Comparison of ENCODE assay signal across 21 mouse cellular contexts in the genomic region with DNA sequence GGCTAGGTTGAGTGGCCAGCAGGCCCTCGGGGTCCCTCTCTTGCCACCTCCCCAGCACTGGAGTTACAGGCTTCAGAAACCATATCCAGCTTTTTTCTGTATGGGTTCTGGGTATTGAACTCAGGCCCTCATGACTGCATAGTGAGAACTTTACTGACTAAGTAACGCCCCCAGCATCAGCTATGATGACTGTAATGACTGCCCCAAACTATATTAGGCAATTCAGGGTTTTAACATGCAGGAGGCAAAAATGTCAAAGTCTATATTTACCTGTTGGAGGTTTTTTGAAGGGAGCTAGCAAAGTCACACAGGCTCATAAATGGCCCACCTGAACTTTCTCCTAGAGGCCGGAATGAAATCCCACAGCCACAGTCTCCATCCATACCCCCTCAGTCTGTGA. TPM values are rescaled to one million over a fixed set of nuclear protein-coding genes. Genes with fewer than 3 reads are reported as not detected.
DNase-seq lines count a peak whose midpoint lies in the region; ATAC-seq and TF ChIP-seq lines count a peak whose summit lies in the region.
"Had no signal": no experiment of that assay in that cellular context is flagged by ENCODE, and none has a peak within 500 bp of the region (broad histone marks: within the 10 kb centered on the region; RNA-seq: fewer than 3 reads in every experiment).

No protein-coding gene starts in this region.

- H3K9me3 ChIP-seq in forebrain, embryonic 11.5 days (ENCODE audit: control insufficient read depth, low read length), result no peaks in the 10 kb centered on the region
- H3K9me3 ChIP-seq in forebrain, postnatal 0 days (ENCODE audit: low read length), result no peaks in the 10 kb centered on the region
- no peaks in the 10 kb centered on the region for H3K9me3 ChIP-seq in liver, embryonic 11.5 days (ENCODE audit: control insufficient read depth, low read length)
- no peaks in the 10 kb centered on the region for H3K9me3 ChIP-seq in liver, postnatal 0 days (ENCODE audit: low read length)
- no peaks in the 10 kb centered on the region for H3K9me3 ChIP-seq in liver, embryonic 12.5 days (replicated peaks)
- H3K9me3 ChIP-seq: embryonic facial prominence, embryonic 13.5 days; embryonic facial prominence, embryonic 15.5 days; forebrain, embryonic 10.5 days; forebrain, embryonic 13.5 days; forebrain, embryonic 15.5 days had no signal

- H3K4me3 ChIP-seq in forebrain, embryonic 11.5 days (ENCODE audit: low read depth, low read length), result no peak overlapping the region
- H3K4me3 ChIP-seq in forebrain, postnatal 0 days (ENCODE audit: low read depth, low read length), result no peak overlapping the region
- no peak overlapping the region for H3K4me3 ChIP-seq in liver, adult 2 months (ENCODE audit: insufficient read depth, low read depth, low read length)
- H3K4me3 ChIP-seq in liver, embryonic 11.5 days (ENCODE audit: low read depth, low read length), result no peak overlapping the region
- no peak overlapping the region for H3K4me3 ChIP-seq in liver, postnatal 0 days (ENCODE audit: low read depth, low read length)
- no peak overlapping the region for H3K4me3 ChIP-seq in liver, embryonic 12.5 days
- H3K4me3 ChIP-seq: embryonic facial prominence, embryonic 13.5 days; embryonic facial prominence, embryonic 15.5 days; erythroblast, embryonic 14.5 days; forebrain, embryonic 10.5 days; forebrain, embryonic 13.5 days; forebrain, embryonic 15.5 days had no signal

- no peaks in the 10 kb centered on the region for H3K27me3 ChIP-seq in forebrain, embryonic 11.5 days (ENCODE audit: control insufficient read depth, insufficient read depth, low read length)
- no peaks in the 10 kb centered on the region for H3K27me3 ChIP-seq in forebrain, postnatal 0 days (ENCODE audit: insufficient read depth, low read length)
- H3K27me3 ChIP-seq in liver, adult 2 months (ENCODE audit: control insufficient read depth, insufficient read depth, low read length), result no peaks in the 10 kb centered on the region
- no peaks in the 10 kb centered on the region for H3K27me3 ChIP-seq in liver, embryonic 11.5 days (replicated peaks; ENCODE audit: control insufficient read depth, insufficient read depth, low read length)
- H3K27me3 ChIP-seq in liver, postnatal 0 days (ENCODE audit: insufficient read depth, low read length), result no peaks in the 10 kb centered on the region
- no peaks in the 10 kb centered on the region; the same call in 1 of the 2 replicates for H3K27me3 ChIP-seq in liver, embryonic 12.5 days (replicated peaks)
- H3K27me3 ChIP-seq: embryonic facial prominence, embryonic 13.5 days; embryonic facial prominence, embryonic 15.5 days; forebrain, embryonic 13.5 days; forebrain, embryonic 15.5 days had no signal

- no peak for TF ChIP-seq EP300 in liver, postnatal 0 days (IDR thresholded peaks at IDR 0.05; ENCODE audit: low read depth)

- no peak for TF ChIP-seq POLR2A in liver, adult 2 months (IDR thresholded peaks at IDR 0.05; ENCODE audit: extremely low read depth, insufficient read depth, low read length)

- TF ChIP-seq CTCF in forebrain, postnatal 0 days (IDR thresholded peaks at IDR 0.05; ENCODE audit: low read depth), result no peak
- TF ChIP-seq CTCF in liver, adult 2 months (IDR thresholded peaks at IDR 0.05; ENCODE audit: low read depth, low read length), result no peak
- TF ChIP-seq CTCF in liver, postnatal 0 days (IDR thresholded peaks at IDR 0.05; ENCODE audit: low read depth), result no peak

- no peak overlapping the region for H3K4me2 ChIP-seq in forebrain, embryonic 11.5 days (ENCODE audit: low read depth, low read length, severe bottlenecking)
- H3K4me2 ChIP-seq in forebrain, postnatal 0 days (ENCODE audit: low read depth), result no peak overlapping the region
- H3K4me2 ChIP-seq in liver, embryonic 11.5 days, result no peak overlapping the region
- H3K4me2 ChIP-seq in liver, postnatal 0 days (ENCODE audit: low read depth, low read length), result no peak overlapping the region
- no peak overlapping the region for H3K4me2 ChIP-seq in liver, embryonic 12.5 days
- H3K4me2 ChIP-seq: embryonic facial prominence, embryonic 13.5 days; embryonic facial prominence, embryonic 15.5 days; forebrain, embryonic 13.5 days; forebrain, embryonic 15.5 days had no signal

- no peak for ATAC-seq in forebrain, embryonic 11.5 days (replicated peaks; ENCODE audit: low FRiP score)
- no peak for ATAC-seq in forebrain, postnatal 0 days
- no peak for ATAC-seq in liver, embryonic 11.5 days (replicated peaks; ENCODE audit: low FRiP score)
- peak; percentile 86 for ATAC-seq in liver, postnatal 0 days
- ATAC-seq in liver, embryonic 12.5 days, result no peak
- ATAC-seq: forebrain, embryonic 13.5 days; forebrain, embryonic 15.5 days had no signal

- 85% methylated on average over 3 of the region's 3 CpGs for WGBS in forebrain, embryonic 11.5 days
- 85% methylated on average over 3 of the region's 3 CpGs for WGBS in forebrain, postnatal 0 days
- WGBS in liver, adult 2 months, result 38% methylated on average over 3 of the region's 3 CpGs
- WGBS in liver, embryonic 11.5 days, result 70% methylated on average over 3 of the region's 3 CpGs
- 62% methylated on average over 3 of the region's 3 CpGs for WGBS in liver, postnatal 0 days (ENCODE audit: insufficient replicate concordance)
- WGBS in liver, embryonic 12.5 days (ENCODE audit: insufficient replicate concordance), result 50% methylated on average over 3 of the region's 3 CpGs

- DNase-seq in forebrain, embryonic 11.5 days (ENCODE audit: low spot score), result peak; percentile 14
- no peak for DNase-seq in forebrain, postnatal 0 days
- peak; percentile 50 for DNase-seq in liver, adult 2 months (ENCODE audit: extremely low read depth, low read depth, low spot score)
- DNase-seq in liver, embryonic 11.5 days (ENCODE audit: low spot score), result no peak
- DNase-seq in liver, postnatal 0 days, result no peak
- DNase-seq: adrenal gland, adult 2 months; adrenal gland, postnatal 25 days; cerebellum, adult 11 months; cerebellum, adult 18-20 months; cerebellum, adult 8-10 months; cerebellum, adult 9-11 months; cerebellum, postnatal 14 days; cerebellum, postnatal 36 days; embryo, embryonic 11 days had no signal

- H3K27ac ChIP-seq in forebrain, embryonic 11.5 days (ENCODE audit: low read depth, low read length), result no peak overlapping the region
- no peak overlapping the region for H3K27ac ChIP-seq in forebrain, postnatal 0 days (ENCODE audit: low read depth, low read length)
- H3K27ac ChIP-seq in liver, adult 2 months (replicated peaks; ENCODE audit: insufficient read depth, low read depth, low read length), result no peak overlapping the region
- no peak overlapping the region for H3K27ac ChIP-seq in liver, embryonic 11.5 days (ENCODE audit: low read depth, low read length)
- no peak overlapping the region; the same call in 1 of the 2 replicates for H3K27ac ChIP-seq in liver, postnatal 0 days (ENCODE audit: low read depth)
- no peak overlapping the region for H3K27ac ChIP-seq in liver, embryonic 12.5 days
- H3K27ac ChIP-seq: embryonic facial prominence, embryonic 13.5 days; embryonic facial prominence, embryonic 15.5 days; forebrain, embryonic 10.5 days; forebrain, embryonic 13.5 days; forebrain, embryonic 15.5 days had no signal

- H3K79me2 ChIP-seq in liver, adult 2 months (ENCODE audit: control insufficient read depth, insufficient read depth, low read length), result no peaks in the 10 kb centered on the region

- no peak overlapping the region for H3K9ac ChIP-seq in forebrain, embryonic 11.5 days (ENCODE audit: low read length)
- no peak overlapping the region for H3K9ac ChIP-seq in forebrain, postnatal 0 days
- no peak overlapping the region for H3K9ac ChIP-seq in liver, adult 2 months (ENCODE audit: low read depth, low read length)
- no peak overlapping the region for H3K9ac ChIP-seq in liver, embryonic 11.5 days (ENCODE audit: low read depth, low read length)
- no peak overlapping the region for H3K9ac ChIP-seq in liver, postnatal 0 days (replicated peaks)
- H3K9ac ChIP-seq in liver, embryonic 12.5 days, result no peak overlapping the region
- H3K9ac ChIP-seq: embryonic facial prominence, embryonic 13.5 days; embryonic facial prominence, embryonic 15.5 days; forebrain, embryonic 13.5 days; forebrain, embryonic 15.5 days had no signal

- H3K36me3 ChIP-seq in forebrain, embryonic 11.5 days (ENCODE audit: control insufficient read depth, insufficient read depth, low read length), result no peaks in the 10 kb centered on the region
- no peaks in the 10 kb centered on the region for H3K36me3 ChIP-seq in forebrain, postnatal 0 days (ENCODE audit: insufficient read depth)
- no peaks in the 10 kb centered on the region for H3K36me3 ChIP-seq in liver, adult 2 months (ENCODE audit: control insufficient read depth, insufficient read depth, low read length)
- H3K36me3 ChIP-seq in liver, embryonic 11.5 days (ENCODE audit: control insufficient read depth, insufficient read depth, low read length), result no peaks in the 10 kb centered on the region
- no peaks in the 10 kb centered on the region for H3K36me3 ChIP-seq in liver, postnatal 0 days (replicated peaks; ENCODE audit: insufficient read depth, low read length)
- H3K36me3 ChIP-seq in liver, embryonic 12.5 days, result no peaks in the 10 kb centered on the region
- H3K36me3 ChIP-seq: embryonic facial prominence, embryonic 13.5 days; embryonic facial prominence, embryonic 15.5 days; forebrain, embryonic 10.5 days; forebrain, embryonic 15.5 days had no signal

- H3K4me1 ChIP-seq in forebrain, embryonic 11.5 days (replicated peaks; ENCODE audit: control insufficient read depth, insufficient read depth, low read length), result no peaks in the 10 kb centered on the region
- no peaks in the 10 kb centered on the region for H3K4me1 ChIP-seq in forebrain, postnatal 0 days (ENCODE audit: insufficient read depth)
- peaks cover 4% of the 10 kb centered on the region; the same call in 1 of the 2 replicates for H3K4me1 ChIP-seq in liver, adult 2 months (ENCODE audit: control insufficient read depth, insufficient read depth, low read length)
- H3K4me1 ChIP-seq in liver, embryonic 11.5 days (replicated peaks; ENCODE audit: control insufficient read depth, insufficient read depth, low read length), result no peaks in the 10 kb centered on the region
- peaks cover 6% of the 10 kb centered on the region for H3K4me1 ChIP-seq in liver, postnatal 0 days (ENCODE audit: insufficient read depth)
- no peaks in the 10 kb centered on the region for H3K4me1 ChIP-seq in liver, embryonic 12.5 days
- H3K4me1 ChIP-seq: embryonic facial prominence, embryonic 13.5 days; embryonic facial prominence, embryonic 15.5 days; forebrain, embryonic 15.5 days had no signal

RNA-seq across cellular contexts. Expression of a gene that starts 9.9 kb away (rescaled TPM):
- polyA plus RNA-seq in forebrain, embryonic 11.5 days (2014; fragmentation: Nextera tagmentation; extraction: Ambion mirVana), result 51.9 and 54.4 TPM in 2 replicates
- total RNA-seq in forebrain, postnatal 0 days (2014; rRNA removed), result 62.4 and 72.2 TPM in 2 replicates
- 94.9 and 112 TPM in 2 replicates for polyA plus RNA-seq in forebrain, postnatal 0 days (2015; fragmentation: Nextera tagmentation; extraction: Ambion mirVana)
- 19.1 and 21.1 TPM in 2 replicates for total RNA-seq in liver, adult 2 months (2014; rRNA removed)
- 12.4 and 14.8 TPM in 2 replicates for polyA plus RNA-seq in liver, adult 2 months (2012; rRNA removed)
- polyA plus RNA-seq in liver, embryonic 11.5 days (2014; fragmentation: Nextera tagmentation; extraction: Ambion mirVana), result 12.8 and 15.8 TPM in 2 replicates
- 6.8 and 7.3 TPM in 2 replicates for polyA plus RNA-seq in liver, postnatal 0 days (2015; fragmentation: Nextera tagmentation; extraction: Ambion mirVana)
- 7.2 TPM in 2 replicates for polyA plus RNA-seq in liver, embryonic 12.5 days (2016; fragmentation: Nextera tagmentation; extraction: Ambion mirVana)

Comparison
In these comparisons a context has a peak if more than half of its experiments do, and no peak if none do; other contexts are left out.
1. DNase-seq: peak in forebrain, embryonic 11.5 days (single experiment) and liver, adult 2 months (single experiment); none in forebrain, postnatal 0 days (single experiment), liver, embryonic 11.5 days (single experiment) and liver, postnatal 0 days (single experiment).